Mouse (Mus musculus): Measurements from ENCODE around the gene Dennd1a.

DNA sequence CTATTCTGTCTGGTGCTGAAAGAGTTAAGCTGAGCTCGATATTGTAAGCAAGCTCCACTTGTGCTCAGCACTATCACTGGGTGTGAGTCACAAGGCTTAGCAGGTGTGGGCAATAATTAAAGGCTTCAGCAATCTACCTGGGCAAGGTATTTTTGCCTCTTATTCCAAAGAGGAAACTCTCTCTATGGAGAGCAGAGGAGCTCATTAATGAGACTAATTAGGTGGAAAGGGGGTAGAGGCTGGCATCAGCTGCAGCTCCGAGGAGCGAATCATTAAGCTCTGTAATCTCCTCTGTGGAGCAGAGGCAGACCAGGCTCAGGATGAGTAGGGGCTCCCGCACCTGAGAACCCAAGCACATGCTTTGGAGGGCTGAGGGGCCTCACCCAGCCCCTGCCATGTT, 407.5 kb downstream of the Dennd1a start:
- TF ChIP-seq POLR2A (IDR thresholded peaks at IDR 0.05; ENCODE audit: extremely low read depth, insufficient read depth, low read length) (no peak), CTCF (IDR thresholded peaks at IDR 0.05; ENCODE audit: low read depth, low read length) (no peak)

Data from liver, adult 2 months (tissue).